Mouse (Mus musculus): ENCODE results near the gene Nt5dc2. TPM values are rescaled to one million over a fixed set of nuclear protein-coding genes. Genes with fewer than 3 reads are reported as not detected.

The Nt5dc2 gene
- polyA plus RNA-seq, 2 experiments from 2014 or later = not detected

DNA sequence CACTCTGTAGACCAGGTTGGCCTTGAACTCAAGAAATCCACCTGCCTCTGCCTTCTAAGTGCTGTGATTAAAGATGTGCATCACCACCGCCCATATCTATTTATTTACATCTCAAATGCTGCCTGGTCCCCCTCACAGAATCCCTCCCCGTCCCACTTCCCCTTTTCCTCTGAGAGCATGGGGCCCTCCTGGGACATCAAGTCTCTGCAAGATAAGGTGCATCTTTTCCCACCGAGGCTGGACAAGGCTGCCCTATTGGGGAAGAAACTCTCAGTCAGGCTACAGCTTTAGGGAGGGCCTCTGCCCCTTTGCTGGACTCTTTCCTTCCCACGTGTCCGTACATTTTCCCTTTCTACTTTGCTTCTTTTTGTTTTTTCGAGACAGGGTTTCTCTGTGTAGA is 38.7 kb downstream of the Nt5dc2 start:
- ATAC-seq = no peak

GRCm38 (mm10) chr14:31170963-31171362 is 40.1 kb downstream of the Nt5dc2 start:
- no peak for ATAC-seq

GRCm38 (mm10) chr14:31171386-31171785 is 40.5 kb downstream of the Nt5dc2 start:
- no peak for ATAC-seq

- no peak for ATAC-seq
These were observed 41.0 kb downstream of the Nt5dc2 start for GRCm38 (mm10) chr14:31171821-31172220.

DNA sequence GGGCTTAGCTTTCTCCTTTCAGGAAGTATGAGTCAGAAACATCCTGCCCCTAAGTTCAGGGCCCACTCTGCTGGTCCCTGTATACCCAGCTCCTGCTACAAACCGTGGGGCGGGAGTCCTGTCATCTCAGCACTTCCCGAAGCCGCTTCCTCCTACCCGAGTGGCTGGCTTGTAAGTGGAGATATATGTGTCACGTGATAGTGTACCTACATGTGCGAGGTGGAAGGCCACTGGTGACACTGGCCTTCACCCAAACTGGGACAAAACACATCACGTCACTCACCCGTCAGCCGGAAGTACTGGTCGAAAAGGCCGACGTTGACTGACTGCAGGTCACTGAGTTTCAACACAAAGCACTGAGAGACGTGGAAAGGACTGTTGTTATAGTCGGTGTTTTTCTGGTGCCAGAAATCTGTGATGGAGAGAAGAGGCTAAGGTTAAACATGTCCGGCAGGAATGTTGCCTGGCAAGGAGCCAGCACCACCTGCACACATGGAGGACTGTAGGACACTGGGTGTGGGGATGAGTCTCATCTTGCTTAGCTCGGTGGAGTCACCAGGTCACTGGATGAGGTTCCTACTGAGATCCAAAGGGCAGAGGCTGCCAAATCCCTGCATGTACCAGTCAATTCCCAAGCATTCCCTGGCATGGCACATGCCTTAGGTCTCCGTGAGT is 42.1 kb downstream of the Nt5dc2 start:
- ATAC-seq = no peak

DNA sequence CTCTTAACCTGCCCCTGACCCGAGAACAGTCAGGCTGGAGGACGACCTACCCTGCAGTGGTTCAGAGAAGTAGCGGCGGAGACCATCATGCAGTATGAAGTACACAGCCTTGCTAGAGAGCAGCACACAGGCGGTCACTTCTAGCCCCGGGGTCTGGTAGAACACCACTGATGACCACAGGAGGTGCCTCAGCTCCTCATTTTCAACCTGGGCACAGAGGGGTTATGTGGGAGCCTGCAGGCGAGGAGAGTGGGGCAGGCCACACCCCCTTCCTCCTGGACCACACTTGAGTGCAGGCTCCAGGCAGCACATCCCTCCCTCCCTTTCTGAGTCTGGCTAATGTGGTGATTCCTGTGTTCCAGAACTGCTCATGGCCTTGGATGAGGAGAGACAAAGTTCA is 42.7 kb downstream of the Nt5dc2 start:
- no peak for ATAC-seq

GRCm38 (mm10) chr14:31177287-31177686 is 46.4 kb downstream of the Nt5dc2 start:
- no peak for ATAC-seq

GRCm38 (mm10) chr14:31177715-31178114 is 46.9 kb downstream of the Nt5dc2 start:
- ATAC-seq = no peak

DNA sequence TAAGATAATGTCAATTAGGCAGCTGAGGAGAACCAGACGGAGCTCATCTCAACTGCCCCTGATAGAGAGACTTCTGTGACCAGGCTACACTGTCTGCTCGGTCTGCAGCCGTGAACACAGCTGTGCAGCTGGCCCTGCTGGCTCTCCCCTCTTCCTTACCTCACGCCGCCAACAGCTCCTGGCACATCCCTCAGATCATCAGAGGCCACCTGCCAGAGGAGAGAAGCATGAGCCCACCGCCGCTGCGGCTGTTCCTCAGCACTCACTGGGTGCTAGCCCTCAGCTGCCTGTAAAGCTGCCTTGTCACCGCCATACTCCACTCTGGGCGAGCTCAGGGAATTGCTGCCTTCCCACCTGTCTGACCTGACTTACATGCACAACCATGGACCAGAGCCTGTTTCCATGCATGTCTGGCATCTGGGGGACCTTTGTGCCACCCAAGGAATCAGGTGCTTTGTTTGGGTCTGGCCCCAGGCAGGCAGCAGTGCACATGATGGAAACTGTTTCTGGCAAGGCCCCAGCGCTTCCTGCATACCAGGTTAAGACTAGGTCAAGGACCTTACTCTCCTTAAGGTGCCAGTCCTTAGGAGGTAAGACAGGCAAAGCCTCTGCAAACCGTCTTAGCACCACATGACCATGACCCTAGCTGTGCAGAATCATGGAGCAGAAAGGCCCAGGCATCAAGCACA is 49.0 kb downstream of the Nt5dc2 start:
- no peak for ATAC-seq

GRCm38 (mm10) chr14:31181512-31181911 is 50.7 kb downstream of the Nt5dc2 start:
- no peak for ATAC-seq

GRCm38 (mm10) chr14:31182786-31183290 is 52.0 kb downstream of the Nt5dc2 start:
- no peak for ATAC-seq

- no peak for ATAC-seq
These were observed 52.7 kb downstream of the Nt5dc2 start for GRCm38 (mm10) chr14:31183541-31183940.

- ATAC-seq = no peak
These were observed 53.3 kb downstream of the Nt5dc2 start for GRCm38 (mm10) chr14:31184195-31184594.

GRCm38 (mm10) chr14:31186656-31187055 is 55.8 kb downstream of the Nt5dc2 start:
- no peak for ATAC-seq

Other genes with a start within 250 kb of the Nt5dc2 start
- gene Itih4, start 244.6 kb upstream of the Nt5dc2 start, polyA plus RNA-seq (2017; shearing (Covaris generic)) = not detected
- not detected for gene Itih3, start 207.3 kb upstream of the Nt5dc2 start, polyA plus RNA-seq (2017; shearing (Covaris generic))
- not detected for gene Itih1, start 187.8 kb upstream of the Nt5dc2 start, polyA plus RNA-seq (2017; shearing (Covaris generic))
- 1 to 10 TPM; 4.6 to 6.6 TPM for gene Nek4, start 179.7 kb upstream of the Nt5dc2 start, polyA plus RNA-seq (2017; shearing (Covaris generic))
- 1 to 10 TPM; 4.1 to 9.7 TPM for gene Glt8d1, start 129.7 kb upstream of the Nt5dc2 start, polyA plus RNA-seq (2017; shearing (Covaris generic))
- 100 to 1,000 TPM; 322 to 323 TPM for gene Spcs1, start 129.4 kb upstream of the Nt5dc2 start, polyA plus RNA-seq (2017; shearing (Covaris generic))
- 10 to 100 TPM; 41.0 to 51.7 TPM for gene Pbrm1, start 111.9 kb upstream of the Nt5dc2 start, polyA plus RNA-seq (2017; shearing (Covaris generic))
- gene Gnl3, start 111.9 kb upstream of the Nt5dc2 start, polyA plus RNA-seq (2017; shearing (Covaris generic)) = 10 to 100 TPM; 61.3 to 74.2 TPM
- gene Smim4, start 2.1 kb upstream of the Nt5dc2 start, polyA plus RNA-seq (2017; shearing (Covaris generic)) = 100 to 1,000 TPM in 1 of 2 experiments, 10 to 100 TPM in 1; 76.4 to 122 TPM
- 1 to 10 TPM; 1.6 to 1.9 TPM for gene Stab1, start 37.6 kb downstream of the Nt5dc2 start, polyA plus RNA-seq (2017; shearing (Covaris generic))
- not detected for gene Tnnc1, start 77.3 kb downstream of the Nt5dc2 start, polyA plus RNA-seq (2017; shearing (Covaris generic))
- 100 to 1,000 TPM; 130 to 131 TPM for gene Nisch, start 85.9 kb downstream of the Nt5dc2 start, polyA plus RNA-seq (2017; shearing (Covaris generic))
- gene Sema3g, start 86.8 kb downstream of the Nt5dc2 start, polyA plus RNA-seq (2017; shearing (Covaris generic)) = not detected
- gene Phf7, start 120.3 kb downstream of the Nt5dc2 start, polyA plus RNA-seq (2017; shearing (Covaris generic)) = 10 to 100 TPM; 10.7 to 12.9 TPM
- gene Bap1, start 120.4 kb downstream of the Nt5dc2 start, polyA plus RNA-seq (2017; shearing (Covaris generic)) = 10 to 100 TPM; 21.1 to 25.4 TPM
- gene Dnah1, start 192.8 kb downstream of the Nt5dc2 start, polyA plus RNA-seq (2017; shearing (Covaris generic)) = under 1 TPM in 1 of 2 experiments, not detected in 1; 0.04 TPM
- 10 to 100 TPM; 18.1 to 18.6 TPM for gene Capn7, start 205.6 kb downstream of the Nt5dc2 start, polyA plus RNA-seq (2017; shearing (Covaris generic))